Mouse (Mus musculus): ENCODE data around the gene CT030661.1.

- TF ChIP-seq CTCF (IDR thresholded peaks at IDR 0.05; ENCODE audit: low read depth) = no peak
- TF ChIP-seq EP300 (IDR thresholded peaks at IDR 0.05; ENCODE audit: low read depth) = no peak
Measured at GRCm38 (mm10) chr17:22360572-22360971, 45.9 kb upstream of the CT030661.1 start.
